Mouse (Mus musculus) liver, adult 2 months (tissue): ENCODE data around the gene Zfp184. TPM values are rescaled to one million over a fixed set of nuclear protein-coding genes. Genes with fewer than 3 reads are reported as not detected.
A peak's percentile ranks its signal among the peaks of the same experiment; 100 is the strongest.

Source experiments
- DNase-seq: peaks from one replicate; pipeline ENCODE4 v3.0.0-alpha.2; 2011; ENCODE audit warnings: low read depth, low spot score; ENCODE audit errors: extremely low read depth
- H3K27ac ChIP-seq: fragments of 200-500 bp; replicated peaks from 2 replicates; pipeline ENCODE4 v1.5.1; 2012; ENCODE audit warnings: low read depth, mild to moderate bottlenecking, control low read depth, inconsistent platforms, low read length; ENCODE audit not compliant: insufficient read depth
- H3K27me3 ChIP-seq: fragments of 200-500 bp; 2 replicates; pipeline ENCODE4 v1.6.1; 2012; ENCODE audit warnings: mild to moderate bottlenecking, moderate library complexity, low read length, inconsistent platforms; ENCODE audit not compliant: control insufficient read depth, insufficient read depth
- H3K36me3 ChIP-seq: fragments of 200-500 bp; 2 replicates; pipeline ENCODE4 v1.6.1; 2012; ENCODE audit warnings: low read length, inconsistent platforms; ENCODE audit not compliant: control insufficient read depth, insufficient read depth
- H3K4me1 ChIP-seq: fragments of 200-500 bp; 2 replicates; pipeline ENCODE4 v1.6.1; 2011; ENCODE audit warnings: low read length; ENCODE audit not compliant: control insufficient read depth, insufficient read depth
- H3K4me3 ChIP-seq: fragments of 200-500 bp; 2 replicates; pipeline ENCODE4 v1.5.1; 2011; ENCODE audit warnings: low read depth, mild to moderate bottlenecking, control low read depth, low read length, moderate library complexity; ENCODE audit not compliant: insufficient read depth
- H3K79me2 ChIP-seq: fragments of 200-500 bp; 2 replicates; pipeline ENCODE4 v1.6.1; 2012; ENCODE audit warnings: inconsistent platforms, mild to moderate bottlenecking, low read length, moderate library complexity; ENCODE audit not compliant: control insufficient read depth, insufficient read depth
- H3K9ac ChIP-seq: fragments of 200-500 bp; 2 replicates; pipeline ENCODE4 v1.6.1; 2012; ENCODE audit warnings: low read depth, mild to moderate bottlenecking, control low read depth, inconsistent platforms, low read length
- CTCF ChIP-seq: fragments of 200-500 bp; IDR thresholded peaks from 2 replicates; pipeline ENCODE4 v1.5.1; 2011; ENCODE audit warnings: low read depth, low read length, control low read depth
- POLR2A ChIP-seq: fragments of 200-500 bp; IDR thresholded peaks from 2 replicates; pipeline ENCODE4 v1.6.1; 2011; ENCODE audit warnings: low read length, control low read depth; ENCODE audit not compliant: insufficient read depth; ENCODE audit errors: extremely low read depth
- WGBS: fragments of 180-500 bp; shearing (Covaris S2); methylation state at CpG from one replicate; pipeline ENCODE4 v1.1.7; 2018; 5-methylcytosine and 5-hydroxymethylcytosine counted together
- polyA plus RNA-seq: library from polyadenylated mRNA; depleted of rRNA; stranded (reverse); fragments of >200 nt; gene quantifications from 2 replicates; pipeline ENCODE4 v1.2.3, GENCODE M21; 2012
- total RNA-seq: library from RNA; depleted of rRNA; stranded (reverse); fragments of >200 nt; gene quantifications from 2 replicates; pipeline ENCODE4 v1.2.3, GENCODE M21; 2014

Gene Zfp184
- total and polyA plus RNA-seq, 2 experiments = 0.11 to 0.18 TPM

GRCm38 (mm10) chr13:21981803-21982193, 36.9 kb downstream of the Zfp184 start:
- Histone ChIP-seq H3K27me3 (peaks cover 19% of the 10 kb centered on the region), H3K4me3 (no peak overlapping the region), H3K36me3 (no peaks in the 10 kb centered on the region), H3K79me2 (no peaks in the 10 kb centered on the region), H3K27ac (no peak overlapping the region), H3K9ac (no peak overlapping the region), H3K4me1 (no peaks in the 10 kb centered on the region)
- TF ChIP-seq POLR2A = no peak
- TF ChIP-seq CTCF = no peak
- no peak for DNase-seq
- 22% methylated on average over 17 of the region's 17 CpGs for WGBS

- no peak for TF ChIP-seq CTCF
- TF ChIP-seq POLR2A = no peak
- Histone ChIP-seq H3K27me3 (peaks cover 19% of the 10 kb centered on the region), H3K27ac (no peak overlapping the region), H3K4me1 (no peaks in the 10 kb centered on the region), H3K79me2 (no peaks in the 10 kb centered on the region), H3K36me3 (no peaks in the 10 kb centered on the region), H3K9ac (no peak overlapping the region), H3K4me3 (no peak overlapping the region)
- DNase-seq = no peak
- 82% methylated on average over 2 of the region's 2 CpGs for WGBS
Observed at GRCm38 (mm10) chr13:21984486-21984885, 39.6 kb downstream of the Zfp184 start.

GRCm38 (mm10) chr13:21992550-21992949, 47.7 kb downstream of the Zfp184 start:
- 90% methylated on average over 5 of the region's 5 CpGs for WGBS

GRCm38 (mm10) chr13:21993957-21994738, 49.3 kb downstream of the Zfp184 start:
- WGBS = 13% methylated on average over 22 of the region's 22 CpGs
- no peak overlapping the region for H3K27ac ChIP-seq
- H3K4me1 ChIP-seq = no peaks in the 10 kb centered on the region
- no peak overlapping the region for H3K9ac ChIP-seq
- peaks cover 14% of the 10 kb centered on the region; the same call in 1 of the 2 replicates for H3K27me3 ChIP-seq
- DNase-seq = peak; percentile 53
- H3K79me2 ChIP-seq = no peaks in the 10 kb centered on the region
- H3K36me3 ChIP-seq = no peaks in the 10 kb centered on the region; the same call in 1 of the 2 replicates
- no peak overlapping the region for H3K4me3 ChIP-seq
- TF ChIP-seq POLR2A (no peak), CTCF (no peak)

More at GRCm38 (mm10) chr13:21992550-21992949, 47.7 kb downstream of the Zfp184 start:
- H3K27ac ChIP-seq = no peak overlapping the region
- TF ChIP-seq POLR2A = no peak
- TF ChIP-seq CTCF = no peak
- H3K9ac ChIP-seq = no peak overlapping the region
- no peaks in the 10 kb centered on the region; the same call in 1 of the 2 replicates for H3K36me3 ChIP-seq
- no peaks in the 10 kb centered on the region for H3K4me1 ChIP-seq
- H3K79me2 ChIP-seq = no peaks in the 10 kb centered on the region
- DNase-seq = no peak
- H3K4me3 ChIP-seq = no peak overlapping the region
- H3K27me3 ChIP-seq = peaks cover 12% of the 10 kb centered on the region; the same call in 1 of the 2 replicates

- 14% methylated on average over 8 of the region's 8 CpGs for WGBS
Observed at GRCm38 (mm10) chr13:21994896-21995295, 50.0 kb downstream of the Zfp184 start.

More at GRCm38 (mm10) chr13:21994896-21995295, 50.0 kb downstream of the Zfp184 start:
- Histone ChIP-seq H3K4me3 (no peak overlapping the region), H3K36me3 (no peaks in the 10 kb centered on the region; the same call in 1 of the 2 replicates), H3K79me2 (no peaks in the 10 kb centered on the region), H3K27ac (no peak overlapping the region), H3K27me3 (peaks cover 14% of the 10 kb centered on the region; the same call in 1 of the 2 replicates), H3K9ac (no peak overlapping the region), H3K4me1 (no peaks in the 10 kb centered on the region)
- DNase-seq = no peak
- no peak for TF ChIP-seq POLR2A
- TF ChIP-seq CTCF = no peak
